Mouse (Mus musculus) right cerebral cortex, postnatal 10 days (tissue): ENCODE results near the gene Hoga1.

Source experiments
- DNase-seq, 2 experiments: peaks; one replicate each; pipeline ENCODE4 v3.0.0; 2021; ENCODE audit warnings: low spot score in 2 of 2

Hoga1 gene

GRCm38 (mm10) chr19:42021681-42022541 lies 23.5 kb upstream of the Hoga1 start:
- DNase-seq: no peak

- DNase-seq: no peak
These were observed 22.9 kb upstream of the Hoga1 start for GRCm38 (mm10) chr19:42022542-42022848.

GRCm38 (mm10) chr19:42026158-42026557 lies 19.3 kb upstream of the Hoga1 start:
- peak; percentile 80 to 86 for DNase-seq

- DNase-seq: no peak
These were observed 14.3 kb upstream of the Hoga1 start for GRCm38 (mm10) chr19:42031112-42031511.

GRCm38 (mm10) chr19:42033611-42034010 lies 11.8 kb upstream of the Hoga1 start:
- no peak for DNase-seq

- no peak for DNase-seq
These were observed 11.1 kb upstream of the Hoga1 start for GRCm38 (mm10) chr19:42034146-42034775.

DNA sequence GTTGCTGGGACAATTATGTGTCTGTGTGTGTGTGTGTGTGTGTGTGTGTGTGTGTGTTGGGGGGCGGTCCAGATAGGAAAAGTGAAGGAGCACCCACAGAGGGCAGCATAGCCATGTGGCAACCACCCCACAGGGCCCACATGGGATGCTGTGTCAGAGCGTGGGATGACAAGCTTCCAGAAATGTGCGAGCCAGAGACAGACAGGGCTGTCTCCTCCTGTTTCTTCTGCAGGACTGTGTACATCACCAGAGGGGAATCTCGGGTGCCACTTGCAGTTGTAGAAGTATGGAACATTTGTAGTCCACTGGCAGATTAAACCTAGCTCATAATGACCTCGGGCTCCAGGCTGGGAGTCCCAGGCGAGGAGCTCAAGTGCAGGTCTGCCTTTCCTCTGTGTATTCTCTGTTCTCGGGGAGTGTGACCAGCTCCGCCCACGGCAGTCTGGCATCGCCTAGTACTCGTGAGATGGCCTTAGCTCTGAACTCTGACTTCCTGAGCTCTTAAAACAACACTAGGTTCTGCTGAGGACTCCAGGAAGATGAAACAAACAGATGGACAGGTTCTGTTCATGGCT lies 10.4 kb upstream of the Hoga1 start:
- DNase-seq: no peak

GRCm38 (mm10) chr19:42035456-42036248 lies 9.8 kb upstream of the Hoga1 start, which contains the start of gene Ankrd2:
Gene Ankrd2, plus strand, starts transcription at chr19:42036000.
- peak; percentile 85 to 86 for DNase-seq

DNA sequence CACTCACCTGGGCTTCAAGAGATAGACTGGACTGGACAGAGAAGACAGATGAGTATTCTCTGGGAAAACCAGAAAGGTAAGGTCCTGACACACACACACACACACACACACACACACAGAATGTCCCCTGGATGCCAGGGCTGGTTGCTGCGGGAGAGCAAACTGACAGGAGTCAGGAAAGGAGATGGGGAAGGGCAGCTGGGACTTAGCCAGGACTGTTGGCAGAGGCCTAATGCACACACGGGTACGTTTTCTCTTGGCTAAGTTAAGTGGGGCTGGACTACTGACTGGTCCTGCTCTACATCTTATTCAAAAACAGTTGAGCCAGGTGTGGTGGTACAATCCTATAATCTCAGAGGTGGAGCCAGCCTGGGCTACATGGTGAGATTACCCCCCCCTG lies 9.1 kb upstream of the Hoga1 start:
- DNase-seq: no peak

GRCm38 (mm10) chr19:42037167-42037702 lies 8.2 kb upstream of the Hoga1 start:
- DNase-seq: no peak

GRCm38 (mm10) chr19:42038310-42038709 lies 7.1 kb upstream of the Hoga1 start:
- DNase-seq: no peak

GRCm38 (mm10) chr19:42043988-42044387 lies 1.4 kb upstream of the Hoga1 start:
- no peak for DNase-seq

- DNase-seq: no peak
These were observed 4.8 kb downstream of the Hoga1 start for GRCm38 (mm10) chr19:42050251-42050650.

- DNase-seq: no peak
These were observed 5.9 kb downstream of the Hoga1 start for GRCm38 (mm10) chr19:42051351-42051750.

DNA sequence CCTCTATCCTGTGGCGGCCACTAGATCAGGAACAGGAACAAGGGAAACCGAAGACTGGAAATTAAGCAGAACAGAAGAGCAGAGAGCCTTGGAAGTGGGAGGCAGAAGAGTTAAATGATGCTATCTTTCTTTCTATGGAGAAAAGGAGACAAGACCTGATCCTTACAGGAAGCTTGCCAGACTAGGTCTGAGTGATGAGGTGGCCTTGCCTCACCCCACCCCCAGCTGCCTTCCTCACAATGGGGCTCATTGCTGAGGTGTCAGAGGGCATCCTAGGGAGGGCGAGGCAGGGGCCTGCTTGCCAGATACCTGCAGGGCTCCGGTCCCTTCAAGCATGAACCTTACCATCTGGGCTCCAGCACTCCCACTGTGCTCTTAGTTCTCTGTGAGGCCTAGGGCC lies 6.5 kb downstream of the Hoga1 start, which contains the start of gene 4933411K16Rik:
Gene 4933411K16Rik, plus strand, starts transcription at position 301 of the 400 bp plus-strand sequence.
- no peak for DNase-seq

DNA sequence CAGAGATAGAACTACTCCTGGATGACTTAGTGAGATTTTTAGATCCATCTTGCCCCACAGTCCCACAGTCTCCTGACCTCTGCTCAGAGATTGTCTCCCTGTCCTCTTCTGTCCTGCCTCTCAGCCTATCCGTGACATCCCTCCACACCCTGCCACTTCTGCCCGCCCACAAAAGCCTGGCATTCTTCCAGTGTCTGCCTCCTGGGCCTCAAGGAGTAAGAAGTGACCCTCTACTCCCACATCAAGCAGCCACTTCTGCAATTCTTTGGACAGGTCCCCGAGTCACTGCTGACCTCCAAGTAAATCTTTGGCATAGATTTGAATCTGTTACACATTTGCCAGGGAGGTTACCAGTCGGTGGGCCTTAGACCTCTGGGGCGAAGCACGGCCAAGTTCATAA lies 8.8 kb downstream of the Hoga1 start:
- DNase-seq: no peak

- no peak for DNase-seq
These were observed 10.5 kb downstream of the Hoga1 start for GRCm38 (mm10) chr19:42055881-42056280.

- no peak for DNase-seq
These were observed 11.5 kb downstream of the Hoga1 start for GRCm38 (mm10) chr19:42056719-42057409.

GRCm38 (mm10) chr19:42058426-42058825 lies 13.0 kb downstream of the Hoga1 start:
- DNase-seq: no peak

DNA sequence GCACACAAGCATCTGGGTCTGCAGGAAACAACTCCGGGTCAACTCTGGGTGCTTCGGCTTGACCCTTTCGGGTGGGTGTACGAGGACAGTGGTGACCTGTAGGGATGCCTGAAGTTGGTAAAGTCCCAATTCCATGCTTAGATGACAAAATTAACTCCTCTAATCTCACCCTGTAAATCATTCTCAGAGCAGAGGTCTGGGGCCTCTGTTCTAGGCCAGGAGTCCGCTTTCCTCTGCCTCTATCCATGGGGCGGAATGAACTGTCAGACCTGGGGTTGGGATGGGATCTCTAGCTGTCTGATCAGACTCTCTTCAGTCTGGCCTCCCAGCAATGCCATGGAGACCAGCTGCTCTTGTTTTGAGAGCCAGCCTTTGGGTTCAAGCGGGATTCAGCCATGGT lies 16.0 kb downstream of the Hoga1 start:
- no peak for DNase-seq
